Mouse (Mus musculus): ENCODE measurements around the gene Cfap65.

Cfap65 gene

GRCm38 (mm10) chr1:74936221-74936830 is 927 bp upstream of the Cfap65 start:
- DNase-seq (ENCODE audit: low spot score in 2 of 2), result no peak

GRCm38 (mm10) chr1:74927621-74928296 is 7.6 kb downstream of the Cfap65 start:
- DNase-seq (ENCODE audit: low spot score in 2 of 2), result no peak

- DNase-seq (ENCODE audit: low spot score in 2 of 2), result peak in 1 of 2 experiments; percentile 47
Observed at GRCm38 (mm10) chr1:74926721-74927120, 8.7 kb downstream of the Cfap65 start.

GRCm38 (mm10) chr1:74924464-74924863 is 10.9 kb downstream of the Cfap65 start:
- DNase-seq (ENCODE audit: low spot score in 2 of 2), result no peak

- no peak for DNase-seq (ENCODE audit: low spot score in 2 of 2)
Observed at GRCm38 (mm10) chr1:74915706-74916105, 19.7 kb downstream of the Cfap65 start.

GRCm38 (mm10) chr1:74902191-74902590 is 33.2 kb downstream of the Cfap65 start:
- DNase-seq (ENCODE audit: low spot score in 2 of 2), result no peak

GRCm38 (mm10) chr1:74901686-74902085 is 33.7 kb downstream of the Cfap65 start:
- DNase-seq (ENCODE audit: low spot score in 2 of 2), result peak; percentile 26 to 27

GRCm38 (mm10) chr1:74900341-74901285 is 34.8 kb downstream of the Cfap65 start:
- DNase-seq (ENCODE audit: low spot score in 2 of 2), result peak; percentile 64 to 71

- DNase-seq (ENCODE audit: low spot score in 2 of 2), result no peak
Observed at GRCm38 (mm10) chr1:74898656-74899431, 36.6 kb downstream of the Cfap65 start.

- no peak for DNase-seq (ENCODE audit: low spot score in 2 of 2)
Observed at GRCm38 (mm10) chr1:74897976-74898375, 37.4 kb downstream of the Cfap65 start.

- DNase-seq (ENCODE audit: low spot score in 2 of 2), result peak in 1 of 2 experiments; percentile 43
Observed at GRCm38 (mm10) chr1:74894966-74895365, 40.4 kb downstream of the Cfap65 start.

- peak in 1 of 2 experiments; percentile 43 for DNase-seq (ENCODE audit: low spot score in 2 of 2)
Observed at GRCm38 (mm10) chr1:74893134-74893855, 42.1 kb downstream of the Cfap65 start, which contains the start of gene Cryba2. Cryba2 (minus strand) TSS chr1:74893143.

GRCm38 (mm10) chr1:74892351-74893133 is 42.9 kb downstream of the Cfap65 start:
- no peak for DNase-seq (ENCODE audit: low spot score in 2 of 2)

GRCm38 (mm10) chr1:74891513-74891912 is 43.9 kb downstream of the Cfap65 start:
- DNase-seq (ENCODE audit: low spot score in 2 of 2), result no peak

- DNase-seq (ENCODE audit: low spot score in 2 of 2), result no peak
Observed at GRCm38 (mm10) chr1:74885369-74886042, 49.9 kb downstream of the Cfap65 start, which contains the start of gene Fev. Fev (minus strand) TSS chr1:74885419.

- DNase-seq (ENCODE audit: low spot score in 2 of 2), result no peak
Observed at GRCm38 (mm10) chr1:74884196-74885141, 50.9 kb downstream of the Cfap65 start.

- DNase-seq (ENCODE audit: low spot score in 2 of 2), result no peak
Observed at GRCm38 (mm10) chr1:74883441-74883840, 52.0 kb downstream of the Cfap65 start.

- no peak for DNase-seq (ENCODE audit: low spot score in 2 of 2)
Observed at GRCm38 (mm10) chr1:74882828-74883227, 52.6 kb downstream of the Cfap65 start.
